Mouse (Mus musculus) hindbrain, embryonic 16.5 days (tissue): ENCODE results near the gene Cacna2d2. TPM values are rescaled to one million over a fixed set of nuclear protein-coding genes. Genes with fewer than 3 reads are reported as not detected.

Experiments
- ATAC-seq: fragments of 200-750 bp; cut with Nextera tagmentation; 2 replicates; pipeline ENCODE4 v1.8.0; 2017; ENCODE audit warnings: moderate TSS enrichment, moderate library complexity
- H3K27ac ChIP-seq: fragments of 300-500 bp; sonication (generic); 2 replicates; pipeline ENCODE4 v1.5.1; 2014; ENCODE audit warnings: low read depth, mild to moderate bottlenecking, control low read depth, low read length, moderate library complexity
- H3K27me3 ChIP-seq: fragments of 300-500 bp; sonication (generic); replicated peaks from 2 replicates; pipeline ENCODE4 v1.6.1; 2014; ENCODE audit warnings: low read length; ENCODE audit not compliant: control insufficient read depth, insufficient read depth
- H3K36me3 ChIP-seq: fragments of 300-500 bp; sonication (generic); 2 replicates; pipeline ENCODE4 v1.6.1; 2014; ENCODE audit warnings: mild to moderate bottlenecking, low read length, moderate library complexity, mixed read lengths; ENCODE audit not compliant: control insufficient read depth, insufficient read depth
- H3K4me1 ChIP-seq: fragments of 300-500 bp; sonication (generic); 2 replicates; pipeline ENCODE4 v1.6.1; 2014; ENCODE audit warnings: low read depth, low read length; ENCODE audit not compliant: control insufficient read depth, insufficient read depth
- H3K4me2 ChIP-seq: fragments of 300-500 bp; sonication (generic); 2 replicates; pipeline ENCODE4 v1.6.1; 2014; ENCODE audit warnings: mild to moderate bottlenecking, low read length, control low read depth, moderate library complexity
- H3K4me3 ChIP-seq: fragments of 300-500 bp; sonication (generic); 2 replicates; pipeline ENCODE4 v1.5.1; 2014; ENCODE audit warnings: mild to moderate bottlenecking, low read length, control low read depth, moderate library complexity
- H3K9ac ChIP-seq: fragments of 300-500 bp; sonication (generic); 2 replicates; pipeline ENCODE4 v1.6.1; 2014; ENCODE audit warnings: low read depth, mild to moderate bottlenecking, control low read depth, low read length, moderate library complexity
- H3K9me3 ChIP-seq: fragments of 300-500 bp; sonication (generic); 2 replicates; pipeline ENCODE4 v1.6.1; 2014; ENCODE audit warnings: mild to moderate bottlenecking, low read length, moderate library complexity; ENCODE audit not compliant: control insufficient read depth
- WGBS: fragments of 180-500 bp; shearing (Covaris S2); extraction: QIAGEN DNeasy Blood & Tissue Kit; methylation state at CpG from one replicate; pipeline ENCODE4 v1.1.7; 2014; 5-methylcytosine and 5-hydroxymethylcytosine counted together
- polyA plus RNA-seq: library from polyadenylated mRNA; unstranded; fragments of >200 nt; fragmentation: Nextera tagmentation; extraction: Ambion mirVana; gene quantifications from 2 replicates; pipeline ENCODE4 v1.2.1, GENCODE M21; 2015

Cacna2d2 gene
- polyA plus RNA-seq, 1 experiment from 2014 or later = 8.1 TPM

DNA sequence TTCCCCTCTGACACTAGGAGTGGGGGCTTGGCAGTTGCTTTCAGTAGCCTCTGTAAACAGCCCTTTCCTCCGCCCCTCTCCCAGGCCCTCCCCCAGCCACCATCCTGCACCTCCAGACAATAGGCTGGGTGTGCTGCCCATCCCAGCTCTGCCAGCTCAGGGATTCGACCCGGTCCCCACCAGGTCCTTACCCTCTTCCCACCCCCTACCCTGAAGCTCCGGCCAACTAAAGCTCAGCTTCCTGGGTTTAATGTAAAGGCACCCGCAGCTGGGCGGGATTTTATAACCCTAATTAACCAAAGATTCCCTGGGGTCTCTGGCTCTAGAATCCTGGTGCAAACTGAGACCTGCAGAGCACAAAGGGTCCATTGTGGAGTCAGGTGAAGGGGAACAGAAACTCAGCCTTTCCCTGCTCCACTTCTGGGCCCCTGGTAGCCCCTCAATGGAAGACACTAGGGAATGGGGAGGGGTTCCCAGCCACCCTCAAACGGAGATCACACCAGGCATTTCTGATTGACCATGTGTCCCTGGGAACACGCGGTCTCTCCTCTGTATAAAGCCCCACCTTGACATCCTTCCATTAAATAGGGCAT lies 81.2 kb downstream of the Cacna2d2 start:
- Histone ChIP-seq H3K4me1 (peaks cover 41% of the 10 kb centered on the region), H3K4me3 (no peak overlapping the region), H3K9me3 (no peaks in the 10 kb centered on the region), H3K9ac (peak overlapping the region; percentile 15; the same call in 1 of the 2 replicates), H3K36me3 (no peaks in the 10 kb centered on the region), H3K27ac (peak overlapping the region; percentile 74; the same call in 1 of the 2 replicates), H3K4me2 (no peak overlapping the region), H3K27me3 (no peaks in the 10 kb centered on the region)
- 12% methylated on average over 9 of the region's 9 CpGs for WGBS
- no peak for ATAC-seq

DNA sequence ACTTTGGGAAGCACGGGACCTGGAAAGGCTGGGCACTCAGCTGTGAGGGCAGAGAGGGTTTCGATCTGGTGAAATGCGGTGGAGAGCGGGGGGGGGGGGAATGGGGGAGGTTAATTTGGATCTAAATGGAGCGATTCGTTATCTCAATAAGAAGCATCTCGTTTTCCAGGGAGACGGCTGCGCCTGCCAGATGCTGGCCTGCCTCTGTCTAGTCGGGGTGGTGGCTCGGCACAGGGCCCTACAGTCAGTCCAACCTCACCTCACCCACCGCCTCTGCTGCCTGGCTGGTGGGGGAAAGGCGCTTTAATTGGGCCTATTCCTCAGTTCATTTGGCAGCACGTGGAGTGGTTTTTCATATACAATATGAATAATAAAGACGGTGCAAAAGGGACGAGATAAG lies 81.9 kb downstream of the Cacna2d2 start:
- no peaks in the 10 kb centered on the region for H3K9me3 ChIP-seq
- no peak overlapping the region for H3K4me3 ChIP-seq
- no peak for ATAC-seq
- H3K4me1 ChIP-seq = peaks cover 41% of the 10 kb centered on the region
- peak overlapping the region; percentile 40 for H3K27ac ChIP-seq
- H3K36me3 ChIP-seq = no peaks in the 10 kb centered on the region
- H3K4me2 ChIP-seq = no peak overlapping the region
- H3K9ac ChIP-seq = no peak overlapping the region
- no peaks in the 10 kb centered on the region for H3K27me3 ChIP-seq
- WGBS = 19% methylated on average over 15 of the region's 16 CpGs

DNA sequence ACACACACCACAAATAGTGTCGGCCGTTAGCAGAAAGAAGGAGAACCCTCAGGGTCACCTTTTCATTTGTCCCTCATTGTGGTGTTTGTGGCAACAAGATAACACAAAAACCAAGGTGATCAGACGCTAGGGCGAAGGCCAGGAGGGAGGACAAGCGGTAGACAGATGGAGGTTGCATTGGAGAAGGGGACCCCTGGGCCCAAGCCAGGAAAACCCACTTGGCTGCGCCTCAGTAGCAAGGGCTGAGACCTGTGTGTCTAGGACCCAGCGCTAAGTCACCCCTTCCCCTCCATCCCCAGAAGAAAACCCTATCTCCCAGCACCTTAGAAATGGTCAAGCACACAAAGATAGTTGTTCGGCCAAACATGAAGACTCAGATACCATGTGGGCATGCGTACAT lies 82.6 kb downstream of the Cacna2d2 start:
- Histone ChIP-seq H3K27me3 (no peaks in the 10 kb centered on the region), H3K9me3 (no peaks in the 10 kb centered on the region), H3K4me3 (no peak overlapping the region), H3K4me2 (no peak overlapping the region), H3K4me1 (peaks cover 41% of the 10 kb centered on the region), H3K9ac (no peak overlapping the region), H3K27ac (no peak overlapping the region; the same call in 1 of the 2 replicates), H3K36me3 (no peaks in the 10 kb centered on the region)
- WGBS = 88% methylated on average over 9 of the region's 9 CpGs
- no peak for ATAC-seq

DNA sequence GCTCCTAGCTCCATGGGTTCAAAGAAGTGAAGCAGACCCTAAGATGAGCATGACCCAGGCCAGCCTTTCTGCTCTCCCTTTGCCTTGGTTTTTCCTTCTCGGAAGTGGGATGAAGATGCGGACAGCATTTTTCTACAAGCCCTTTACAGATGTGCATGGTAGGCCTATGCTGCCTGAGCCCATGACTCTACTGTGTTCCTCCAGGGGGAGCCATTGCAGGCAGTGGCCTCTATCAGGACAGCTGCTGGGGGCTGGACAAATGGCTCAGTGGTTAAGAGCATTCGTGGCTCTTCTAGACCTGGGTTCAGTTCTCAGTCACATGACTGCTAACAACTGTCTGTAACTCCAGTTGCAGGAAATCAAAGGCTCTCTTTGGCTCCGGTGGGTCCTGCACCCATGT lies 83.4 kb downstream of the Cacna2d2 start:
- Histone ChIP-seq H3K9ac (no peak overlapping the region), H3K4me2 (no peak overlapping the region), H3K27ac (no peak overlapping the region), H3K4me1 (peaks cover 41% of the 10 kb centered on the region), H3K27me3 (no peaks in the 10 kb centered on the region), H3K9me3 (no peaks in the 10 kb centered on the region), H3K4me3 (no peak overlapping the region), H3K36me3 (no peaks in the 10 kb centered on the region)
- WGBS = 85% methylated on average over 4 of the region's 4 CpGs
- no peak for ATAC-seq

- no peak overlapping the region for H3K4me2 ChIP-seq
- no peak overlapping the region for H3K4me3 ChIP-seq
- no peaks in the 10 kb centered on the region for H3K36me3 ChIP-seq
- no peak for ATAC-seq
- WGBS = 93% methylated on average over 5 of the region's 5 CpGs
- H3K9ac ChIP-seq = no peak overlapping the region
- H3K4me1 ChIP-seq = peaks cover 40% of the 10 kb centered on the region
- H3K27me3 ChIP-seq = no peaks in the 10 kb centered on the region
- no peaks in the 10 kb centered on the region for H3K9me3 ChIP-seq
- H3K27ac ChIP-seq = no peak overlapping the region
Measured at GRCm38 (mm10) chr9:107483714-107484113, 84.3 kb downstream of the Cacna2d2 start.

DNA sequence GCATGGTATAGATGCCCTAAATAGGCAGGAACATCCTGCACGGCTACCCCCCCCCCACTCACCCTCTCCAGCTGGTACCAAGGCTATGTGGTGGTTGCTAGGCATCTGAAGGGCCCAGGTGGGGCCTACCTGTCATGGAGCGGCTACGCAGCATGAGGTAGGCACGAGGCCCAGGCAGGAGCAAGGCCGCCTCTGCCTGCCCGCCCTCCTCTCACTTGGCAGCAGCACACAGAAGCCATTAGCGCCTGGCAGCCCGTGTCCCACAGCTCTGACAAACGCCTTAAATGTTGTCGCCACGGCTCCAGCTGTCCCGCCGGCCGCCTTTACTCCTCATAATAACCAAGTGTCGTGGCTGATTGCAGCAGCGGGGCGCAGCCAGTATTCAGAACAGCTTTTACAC lies 84.9 kb downstream of the Cacna2d2 start:
- no peaks in the 10 kb centered on the region for H3K27me3 ChIP-seq
- H3K9ac ChIP-seq = no peak overlapping the region; the same call in 1 of the 2 replicates
- ATAC-seq = peak; percentile 76
- no peaks in the 10 kb centered on the region for H3K36me3 ChIP-seq
- H3K9me3 ChIP-seq = no peaks in the 10 kb centered on the region
- peak overlapping the region; percentile 4; the same call in 1 of the 2 replicates for H3K4me2 ChIP-seq
- no peak overlapping the region for H3K4me3 ChIP-seq
- 11% methylated on average over 17 of the region's 17 CpGs for WGBS
- peak overlapping the region; percentile 73 for H3K27ac ChIP-seq
- peaks cover 34% of the 10 kb centered on the region for H3K4me1 ChIP-seq

DNA sequence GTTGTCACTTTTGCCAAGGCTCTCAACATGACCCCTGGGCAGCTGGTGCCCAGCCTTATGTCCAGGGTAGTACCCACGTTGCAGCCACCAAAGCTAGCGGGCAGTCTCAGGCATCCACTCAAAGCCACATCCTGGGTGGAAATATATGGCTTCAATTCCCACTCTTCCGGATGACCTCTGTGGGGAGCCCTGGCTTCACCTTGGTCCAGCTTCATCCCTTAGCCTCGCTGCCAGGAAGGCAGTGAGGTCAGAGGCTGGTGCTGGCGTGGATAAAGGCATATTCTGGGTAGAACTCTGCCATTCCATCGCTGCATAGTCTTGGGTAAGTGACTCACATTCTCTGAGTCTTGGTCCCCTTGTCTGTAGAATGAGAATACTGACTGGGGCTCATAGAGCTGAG lies 85.4 kb downstream of the Cacna2d2 start:
- Histone ChIP-seq H3K36me3 (no peaks in the 10 kb centered on the region), H3K27ac (peak overlapping the region; percentile 73), H3K9me3 (no peaks in the 10 kb centered on the region), H3K9ac (peak overlapping the region; percentile 23; the same call in 1 of the 2 replicates), H3K4me2 (peak overlapping the region; percentile 4; the same call in 1 of the 2 replicates), H3K4me1 (peaks cover 30% of the 10 kb centered on the region), H3K4me3 (no peak overlapping the region), H3K27me3 (no peaks in the 10 kb centered on the region)
- no peak for ATAC-seq
- 58% methylated on average over 6 of the region's 6 CpGs for WGBS

GRCm38 (mm10) chr9:107486086-107486485 lies 86.7 kb downstream of the Cacna2d2 start:
- Histone ChIP-seq H3K27ac (no peak overlapping the region), H3K27me3 (no peaks in the 10 kb centered on the region), H3K9me3 (no peaks in the 10 kb centered on the region), H3K36me3 (no peaks in the 10 kb centered on the region), H3K9ac (no peak overlapping the region), H3K4me3 (no peak overlapping the region), H3K4me1 (peaks cover 18% of the 10 kb centered on the region), H3K4me2 (no peak overlapping the region)
- WGBS = 23% methylated on average over 10 of the region's 10 CpGs
- no peak for ATAC-seq

GRCm38 (mm10) chr9:107486507-107487225 lies 87.3 kb downstream of the Cacna2d2 start:
- H3K36me3 ChIP-seq = no peaks in the 10 kb centered on the region
- no peaks in the 10 kb centered on the region for H3K9me3 ChIP-seq
- H3K27ac ChIP-seq = no peak overlapping the region
- no peak overlapping the region for H3K4me3 ChIP-seq
- no peaks in the 10 kb centered on the region for H3K27me3 ChIP-seq
- ATAC-seq = no peak
- H3K4me2 ChIP-seq = no peak overlapping the region
- H3K4me1 ChIP-seq = peaks cover 14% of the 10 kb centered on the region
- H3K9ac ChIP-seq = no peak overlapping the region
- WGBS = 69% methylated on average over 6 of the region's 6 CpGs
